Mouse (Mus musculus): ENCODE results near the gene Shprh. TPM values are rescaled to one million over a fixed set of nuclear protein-coding genes. Genes with fewer than 3 reads are reported as not detected.

Shprh gene
- total RNA-seq (2023) = 10 to 100 TPM; 19.1 to 25.4 TPM

GRCm38 (mm10) chr10:11148884-11149741, at the start of gene Shprh:
TSS of gene Shprh (plus strand) at chr10:11149427.

Other genes starting within 250 kb of the Shprh start
- gene Grm1, start 67.1 kb upstream of the Shprh start, total RNA-seq (2023) = not detected
- 10 to 100 TPM; 29.8 to 33.1 TPM for gene Fbxo30, start 131.9 kb downstream of the Shprh start, total RNA-seq (2023)
- gene Epm2a, start 194.0 kb downstream of the Shprh start, total RNA-seq (2023) = 1 to 10 TPM; 2.4 to 3.9 TPM